28 mouse cellular contexts compared by ENCODE assay signal in the genomic region with DNA sequence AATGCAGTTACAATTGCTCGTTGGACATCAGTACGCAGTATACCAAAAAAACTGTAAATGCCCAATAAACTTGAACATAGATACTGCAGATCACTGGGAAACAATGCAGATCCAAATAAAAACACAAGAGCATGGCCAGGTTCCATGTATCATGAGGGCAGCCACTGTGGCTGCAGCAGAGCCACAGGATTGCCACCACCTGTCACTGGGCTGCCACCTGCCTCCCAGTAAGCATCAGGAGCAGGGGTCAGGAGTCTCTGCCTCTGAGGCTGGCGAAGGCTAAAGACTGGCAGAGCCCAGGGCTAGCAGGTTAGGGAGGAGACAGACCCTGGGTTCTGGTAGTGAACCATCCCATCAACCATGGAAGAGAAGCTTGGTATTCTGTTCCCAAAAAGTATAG.
"Had no signal": no experiment of that assay in that cellular context is flagged by ENCODE, and none has a peak within 500 bp of the region (broad histone marks: within the 10 kb centered on the region; RNA-seq: fewer than 3 reads in every experiment).

No protein-coding gene starts in this region.

- H3K36me3 ChIP-seq: heart, embryonic 13.5 days; heart, embryonic 15.5 days; hindbrain, embryonic 13.5 days; hindbrain, embryonic 15.5 days; kidney, embryonic 15.5 days; limb, embryonic 10.5 days; limb, embryonic 12.5 days had no signal

- H3K27me3 ChIP-seq: heart, embryonic 13.5 days; heart, embryonic 15.5 days; hindbrain, embryonic 13.5 days; hindbrain, embryonic 15.5 days; kidney, embryonic 15.5 days; limb, embryonic 12.5 days; liver, embryonic 13.5 days; liver, embryonic 15.5 days had no signal

- ATAC-seq: hindbrain, postnatal 0 days; intestine, embryonic 16.5 days had no signal

- DNase-seq: gastrocnemius, postnatal 14 days; gastrocnemius, postnatal 36 days; heart, adult 11 months; heart, adult 2 months; heart, postnatal 14 days; heart, postnatal 36 days; kidney, adult 11 months; kidney, adult 2 months; kidney, adult 9 months; kidney, postnatal 14 days; kidney, postnatal 36 days; layer of hippocampus, adult 9-11 months; layer of hippocampus, postnatal 36 days; liver; liver, embryonic 13.5 days had no signal

- H3K4me2 ChIP-seq: heart, embryonic 11.5 days; heart, embryonic 13.5 days; heart, embryonic 15.5 days; hindbrain, embryonic 13.5 days; hindbrain, embryonic 15.5 days; kidney, embryonic 15.5 days; limb, embryonic 12.5 days; liver, embryonic 11.5 days; liver, embryonic 13.5 days; liver, embryonic 15.5 days had no signal

- H3K4me3 ChIP-seq: heart, adult 2 months; heart, embryonic 13.5 days; heart, embryonic 15.5 days; hindbrain, embryonic 13.5 days; hindbrain, embryonic 15.5 days; kidney, embryonic 15.5 days; left cerebral cortex, adult 2 months; limb, embryonic 10.5 days; limb, embryonic 12.5 days; liver, embryonic 13.5 days; liver, embryonic 15.5 days had no signal
